ENCODE assay signal across 24 mouse cellular contexts in genomic region chr9:6497786-6498185, GRCm38 (mm10).
DNase-seq lines count a peak whose midpoint lies in the region; TF ChIP-seq lines count a peak whose summit lies in the region.
"Had no signal": no experiment of that assay in that cellular context is flagged by ENCODE, and none has a peak within 500 bp of the region (broad histone marks: within the 10 kb centered on the region; RNA-seq: fewer than 3 reads in every experiment).

No protein-coding gene starts in this region.

- no peak overlapping the region for H3K27ac ChIP-seq in cerebellum, adult 2 months (ENCODE audit: insufficient read depth, low read length)
- H3K27ac ChIP-seq: embryonic facial prominence, embryonic 12.5 days; embryonic facial prominence, embryonic 15.5 days; gastrocnemius, adult 2 months; heart, embryonic 13.5 days; hindbrain, embryonic 14.5 days; hindbrain, postnatal 0 days had no signal

- no peak for TF ChIP-seq POLR2A in cerebellum, adult 2 months (IDR thresholded peaks at IDR 0.05; ENCODE audit: borderline replicate concordance, insufficient read depth, low read length)

- H3K4me1 ChIP-seq in cerebellum, adult 2 months (ENCODE audit: control insufficient read depth, insufficient read depth, low read length) = no peaks in the 10 kb centered on the region; the same call in 1 of the 2 replicates
- H3K4me1 ChIP-seq: embryonic facial prominence, embryonic 12.5 days; embryonic facial prominence, embryonic 15.5 days; heart, embryonic 13.5 days had no signal

- H3K4me3 ChIP-seq in cerebellum, adult 2 months (replicated peaks; ENCODE audit: insufficient read depth, low read depth, low read length) = no peak overlapping the region
- H3K4me3 ChIP-seq: embryonic facial prominence, embryonic 12.5 days; embryonic facial prominence, embryonic 15.5 days; gastrocnemius, adult 2 months; heart, embryonic 13.5 days had no signal

- no peak for TF ChIP-seq CTCF in cerebellum, adult 2 months (IDR thresholded peaks at IDR 0.05; ENCODE audit: borderline replicate concordance, insufficient read depth, low read depth, low read length)

- H3K27me3 ChIP-seq in cerebellum, adult 2 months (ENCODE audit: control insufficient read depth, insufficient read depth, low read length) = no peaks in the 10 kb centered on the region
- H3K27me3 ChIP-seq: CH12.LX; embryonic facial prominence, embryonic 12.5 days; embryonic facial prominence, embryonic 15.5 days; heart, embryonic 13.5 days; Patski had no signal

- DNase-seq in cerebellum, adult 2 months = peak; percentile 23 to 65
- DNase-seq in cerebellum, adult 11 months = no peak
- DNase-seq in left cerebral cortex, postnatal 4 days = peak; percentile 3
- no peak for DNase-seq in left cerebral cortex, postnatal 25 days (ENCODE audit: low spot score in 2 of 2)
- DNase-seq in cerebellum, postnatal 25 days = peak; percentile 39 to 67
- DNase-seq in lung, postnatal 4 days = no peak
- DNase-seq in retina, postnatal 1 day = no peak
- DNase-seq: adrenal gland, postnatal 10 days; adrenal gland, postnatal 36 days; B cell, adult 2 months; forebrain, postnatal 0 days; gastrocnemius, adult 2 months; gastrocnemius, postnatal 14 days; heart, adult 18-20 months; heart, postnatal 14 days; heart, postnatal 4 days; kidney, adult 18-20 months had no signal

- intact Hi-C loops in left cerebral cortex, postnatal 4 days (cut with DNase I) = loop anchor here (10.0 kb wide), 1 partner anchor 903 kb away; no protein-coding TSS in a partner anchor
- intact Hi-C loops in left cerebral cortex, postnatal 25 days (cut with DNase I) = no loop called here

Comparison
In these comparisons a context has a peak if more than half of its experiments do, and no peak if none do; other contexts are left out.
1. DNase-seq: peak in cerebellum, adult 2 months (2 of 2), left cerebral cortex, postnatal 4 days (single experiment) and cerebellum, postnatal 25 days (2 of 2); none in cerebellum, adult 11 months (single experiment), left cerebral cortex, postnatal 25 days (0 of 2), lung, postnatal 4 days (0 of 2) and retina, postnatal 1 day (single experiment).